Mouse (Mus musculus): Measurements from ENCODE around the gene Wdr47. TPM values are rescaled to one million over a fixed set of nuclear protein-coding genes. Genes with fewer than 3 reads are reported as not detected.

Wdr47 gene
- total and polyA plus RNA-seq, 3 experiments: 2.5 to 3.8 TPM; not detected in 1

DNA sequence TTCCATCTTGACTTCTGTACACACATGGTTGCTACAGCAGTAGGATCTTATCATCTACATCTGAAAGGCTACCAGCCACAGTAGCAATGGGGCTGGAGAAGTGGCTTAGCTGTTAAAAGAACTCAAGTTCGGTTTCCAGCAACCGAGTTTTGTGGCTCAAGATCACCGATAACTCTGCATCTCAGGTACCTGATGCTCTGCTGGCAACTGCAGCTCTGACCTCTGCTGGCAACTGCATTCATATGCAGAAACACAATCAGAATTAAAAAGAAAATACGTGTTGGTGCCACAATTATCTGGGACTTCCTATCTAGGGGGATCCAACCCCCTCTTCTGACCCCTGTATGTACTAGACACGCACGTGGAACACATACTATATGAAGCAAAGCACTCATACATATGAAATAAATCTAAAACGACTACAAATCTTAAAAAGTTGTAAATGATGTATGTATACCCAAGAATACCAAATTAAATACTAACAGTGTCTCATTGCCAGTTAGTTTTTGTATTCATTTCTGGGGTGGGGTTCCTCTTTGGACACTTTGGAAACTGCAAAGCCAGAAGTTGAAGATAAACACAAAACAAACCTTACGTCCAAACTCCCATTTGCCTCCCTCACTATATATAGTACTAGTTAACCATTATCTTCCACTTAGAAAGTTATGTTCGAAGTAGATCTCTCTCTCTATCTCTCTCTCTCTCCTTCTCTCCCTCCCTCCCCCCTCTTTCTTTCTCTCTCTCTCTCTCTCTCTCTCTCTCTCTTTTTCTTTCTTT is 62.0 kb downstream of the Wdr47 start (continued):
- TF ChIP-seq CTCF (IDR thresholded peaks at IDR 0.05 in 2 of 3, conservative IDR thresholded peaks at IDR 0.05 in 1 of 3; ENCODE audit: control insufficient read depth in 1 of 3, insufficient read depth in 1 of 3, low read depth in 2 of 3, low read length in 3 of 3, poor library complexity in 1 of 3, severe bottlenecking in 1 of 3) (peak; percentile 37 to 66 (median 55)), POLR2AphosphoS2 (IDR thresholded peaks at IDR 0.05; ENCODE audit: low read length) (no peak), ETS1 (IDR thresholded peaks at IDR 0.05; ENCODE audit: low read depth, low read length) (no peak), CHD2 (IDR thresholded peaks at IDR 0.05; ENCODE audit: low read length) (no peak), USF2 (IDR thresholded peaks at IDR 0.05; ENCODE audit: borderline replicate concordance in 1 of 2, insufficient read depth in 1 of 2, low read depth in 1 of 2, low read length in 2 of 2) (no peak), ELF1 (IDR thresholded peaks at IDR 0.05; ENCODE audit: low read depth, low read length) (no peak), BHLHE40 (IDR thresholded peaks at IDR 0.05; ENCODE audit: borderline replicate concordance, low read depth, low read length) (no peak), E2F4 (IDR thresholded peaks at IDR 0.05; ENCODE audit: borderline replicate concordance, low read depth, low read length) (no peak), MYC (IDR thresholded peaks at IDR 0.05; ENCODE audit: low read depth, low read length) (0 out of 2 replicates have a peak, but pooled peaks have one; percentile 50), GABPA (IDR thresholded peaks at IDR 0.05; ENCODE audit: low read depth, low read length) (no peak), TCF12 (IDR thresholded peaks at IDR 0.05; ENCODE audit: low read depth, low read length) (no peak), HCFC1 (IDR thresholded peaks at IDR 0.05; ENCODE audit: low read depth, low read length) (no peak), SMC3 (IDR thresholded peaks at IDR 0.05; ENCODE audit: low read depth, low read length) (peak; percentile 63), POLR2AphosphoS5 (IDR thresholded peaks at IDR 0.05; ENCODE audit: borderline replicate concordance, low read depth, low read length) (no peak), USF1 (IDR thresholded peaks at IDR 0.05; ENCODE audit: low read depth, low read length) (no peak), MYB (IDR thresholded peaks at IDR 0.05; ENCODE audit: low read depth, low read length) (no peak)

GRCm38 (mm10) chr3:108653710-108654379 is 62.8 kb downstream of the Wdr47 start, which contains the start of gene Clcc1:
Gene Clcc1 (plus strand): TSS chr3:108653913.
- Histone ChIP-seq H3K4me3 (ENCODE audit: control insufficient read depth in 1 of 2, insufficient read depth in 1 of 2, low read depth in 2 of 2, low read length in 2 of 2) (peak within 1 kb of the TSS; percentile 69 to 99), H3K27ac (ENCODE audit: control insufficient read depth, low read depth, low read length) (peak within 1 kb of the TSS; percentile 86), H3K79me2 (ENCODE audit: control insufficient read depth, insufficient read depth, low read length, poor library complexity) (peaks cover 9% of the 10 kb centered on the region), H3K9ac (ENCODE audit: control insufficient read depth, low read depth, low read length, poor library complexity, severe bottlenecking) (peak within 1 kb of the TSS; percentile 99), H3K36me3 (ENCODE audit: control insufficient read depth in 1 of 2, insufficient read depth in 2 of 2, low read length in 2 of 2) (peaks cover 0 to 3% of the 10 kb centered on the region in 2 experiments; a peak in 1 of 4 replicates), H3K4me1 (ENCODE audit: control insufficient read depth in 1 of 2, insufficient read depth in 2 of 2, low read length in 2 of 2) (peaks cover 0 to 2% of the 10 kb centered on the region in 2 experiments; a peak in 2 of 4 replicates), H3K27me3 (ENCODE audit: control insufficient read depth in 1 of 2, insufficient read depth in 2 of 2, low read length in 2 of 2) (no peaks in the 10 kb centered on the region), H3K9me3 (replicated peaks; ENCODE audit: insufficient read depth, low read length) (no peaks in the 10 kb centered on the region)
- DNase-seq (ENCODE audit: low read depth, low spot score): peak; percentile 97
- peak; percentile 94 for TF ChIP-seq ZMIZ1 (IDR thresholded peaks at IDR 0.05; ENCODE audit: low read depth, low read length)
- TF ChIP-seq MAZ (IDR thresholded peaks at IDR 0.05; ENCODE audit: low read depth, low read length): peak; percentile 19; the same call in 1 of the 2 replicates
- no peak for TF ChIP-seq POLR2AphosphoS5 (IDR thresholded peaks at IDR 0.05; ENCODE audit: borderline replicate concordance, low read depth, low read length)
- no peak for TF ChIP-seq MEF2A (IDR thresholded peaks at IDR 0.05; ENCODE audit: extremely low read depth, insufficient replicate concordance, low read depth, low read length, poor library complexity, severe bottlenecking)
- TF ChIP-seq HCFC1 (IDR thresholded peaks at IDR 0.05; ENCODE audit: low read depth, low read length): peak; percentile 88
- TF ChIP-seq E2F4 (IDR thresholded peaks at IDR 0.05; ENCODE audit: borderline replicate concordance, low read depth, low read length): peak; percentile 71; the same call in 1 of the 2 replicates
- no peak; the same call in 1 of the 2 replicates for TF ChIP-seq CHD1 (IDR thresholded peaks at IDR 0.05; ENCODE audit: low read depth, low read length)
- TF ChIP-seq ZKSCAN1 (IDR thresholded peaks at IDR 0.05; ENCODE audit: low read depth, low read length): no peak
- TF ChIP-seq MXI1 (IDR thresholded peaks at IDR 0.05; ENCODE audit: low read depth, low read length): peak; percentile 82
- no peak for TF ChIP-seq MYC (IDR thresholded peaks at IDR 0.05; ENCODE audit: low read depth, low read length)
- TF ChIP-seq POLR2A (IDR thresholded peaks at IDR 0.05; ENCODE audit: control insufficient read depth in 1 of 2, insufficient read depth in 1 of 2, low read depth in 1 of 2, low read length in 2 of 2, poor library complexity in 1 of 2): peak; percentile 91 to 97
- TF ChIP-seq NELFE (IDR thresholded peaks at IDR 0.05; ENCODE audit: low read depth, low read length): peak; percentile 89
- TF ChIP-seq JUND (IDR thresholded peaks at IDR 0.05; ENCODE audit: low read depth, low read length): no peak
- TF ChIP-seq SIN3A (IDR thresholded peaks at IDR 0.05; ENCODE audit: low read length): peak; percentile 86
- TF ChIP-seq USF1 (IDR thresholded peaks at IDR 0.05; ENCODE audit: low read depth, low read length): 0 out of 2 replicates have a peak, but pooled peaks have one; percentile 25
- peak; percentile 88 for TF ChIP-seq TBP (IDR thresholded peaks at IDR 0.05; ENCODE audit: low read depth, low read length)
- peak; percentile 91 for TF ChIP-seq POLR2AphosphoS2 (IDR thresholded peaks at IDR 0.05; ENCODE audit: low read length)
- no peak for TF ChIP-seq MAFK (IDR thresholded peaks at IDR 0.05; ENCODE audit: borderline replicate concordance, low read depth, low read length)
- no peak for TF ChIP-seq RCOR1 (IDR thresholded peaks at IDR 0.05; ENCODE audit: low read depth, low read length)
- peak; percentile 75 for TF ChIP-seq TCF12 (IDR thresholded peaks at IDR 0.05; ENCODE audit: low read depth, low read length)
- peak; percentile 56; the same call in 1 of the 2 replicates for TF ChIP-seq UBTF (IDR thresholded peaks at IDR 0.05; ENCODE audit: borderline replicate concordance, insufficient read depth, low read depth, low read length)

Data from MEL (cell line).